Mouse (Mus musculus) megakaryocyte, embryonic 14.5 days (primary cell): ENCODE data around the gene Rpl15. TPM values are rescaled to one million over a fixed set of nuclear protein-coding genes. Genes with fewer than 3 reads are reported as not detected.
"Not testable (repeated sequence)": the region's sequence is repeated elsewhere in the genome, so short reads cannot be mapped to it uniquely, and the experiment has no call there.

ENCODE experiments used
- H3K27me3 ChIP-seq: replicated peaks from 2 replicates; pipeline ENCODE3; 2012; ENCODE audit warnings: inconsistent platforms
- H3K36me3 ChIP-seq: replicated peaks from 2 replicates; pipeline ENCODE3; 2012; ENCODE audit warnings: low read length, inconsistent platforms, mixed read lengths
- H3K4me1 ChIP-seq: 2 replicates; pipeline ENCODE4 v1.6.1; 2012; ENCODE audit warnings: inconsistent platforms
- H3K4me3 ChIP-seq: replicated peaks from 2 replicates; pipeline ENCODE3; 2012; ENCODE audit warnings: moderate library complexity, mild to moderate bottlenecking, inconsistent platforms
- H3K9me3 ChIP-seq: 2 replicates; pipeline ENCODE4 v1.6.1; 2012; ENCODE audit warnings: inconsistent platforms
- FLI1 ChIP-seq: IDR thresholded peaks from 2 replicates; pipeline ENCODE4 v1.6.1; 2012; ENCODE audit warnings: low read length, inconsistent platforms, mixed read lengths
- GATA1 ChIP-seq: IDR thresholded peaks from 3 replicates; pipeline ENCODE4 v1.6.1; 2012; ENCODE audit warnings: mixed read lengths, low read length, inconsistent platforms, borderline replicate concordance
- polyA plus RNA-seq: library from polyadenylated mRNA; stranded (reverse); fragments of >175 nt; gene quantifications from 2 replicates; pipeline ENCODE4 v1.2.3, GENCODE M21; 2012; ENCODE audit warnings: low replicate concordance; ENCODE audit not compliant: insufficient read depth

Gene Rpl15
- polyA plus RNA-seq, 1 experiment = 176 TPM

GRCm38 (mm10) chr14:18242638-18243130, 28.5 kb downstream of the Rpl15 start:
- no peaks in the 10 kb centered on the region for H3K36me3 ChIP-seq
- H3K9me3 ChIP-seq = no peaks in the 10 kb centered on the region
- peaks cover 6% of the 10 kb centered on the region for H3K4me1 ChIP-seq
- H3K27me3 ChIP-seq = peaks cover 3% of the 10 kb centered on the region
- no peak for TF ChIP-seq FLI1
- TF ChIP-seq GATA1 = no peak
- H3K4me3 ChIP-seq = no peak overlapping the region

DNA sequence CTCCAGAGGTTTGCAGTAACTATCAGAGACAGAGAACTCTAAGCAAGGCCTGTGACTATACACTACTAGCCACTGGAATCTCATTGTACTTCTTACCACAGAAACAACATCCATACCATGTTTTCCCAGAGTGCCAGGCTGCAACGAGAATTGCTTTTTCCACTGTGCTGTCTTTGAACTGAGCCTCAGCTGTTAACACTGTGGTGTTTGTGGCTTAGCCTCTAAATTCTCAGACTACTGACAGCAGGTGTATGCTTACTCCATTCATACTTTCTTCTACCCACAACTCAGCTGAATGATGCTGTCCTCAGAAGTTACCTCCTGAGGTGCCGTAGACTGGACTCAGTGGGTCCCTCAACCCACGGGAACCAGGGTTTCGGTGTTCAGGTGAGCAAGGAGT, 29.4 kb downstream of the Rpl15 start:
- H3K36me3 ChIP-seq = no peaks in the 10 kb centered on the region
- H3K4me3 ChIP-seq = no peak overlapping the region
- H3K27me3 ChIP-seq = peaks cover 3% of the 10 kb centered on the region
- TF ChIP-seq FLI1 (no peak), GATA1 (no peak)
- no peaks in the 10 kb centered on the region for H3K9me3 ChIP-seq
- peaks cover 14% of the 10 kb centered on the region for H3K4me1 ChIP-seq

DNA sequence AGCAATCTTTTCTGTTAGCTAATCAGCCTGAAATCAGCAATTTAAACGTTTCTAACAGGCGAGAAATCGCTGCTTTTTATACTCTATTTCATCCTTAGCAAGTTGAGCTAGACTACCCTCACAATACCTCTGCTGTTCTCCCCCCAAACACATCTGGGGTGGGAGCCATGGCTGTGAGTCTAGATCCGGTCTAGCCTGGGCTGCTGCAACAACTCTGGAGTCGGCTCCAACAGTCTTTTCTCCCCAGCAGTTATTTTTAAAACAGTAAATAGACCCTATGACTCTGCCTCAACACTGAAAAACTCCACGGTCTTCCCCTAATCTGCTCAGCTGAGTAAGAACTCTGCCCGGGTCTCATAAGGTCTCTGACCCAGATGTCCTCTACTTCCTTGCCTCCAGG, 31.1 kb downstream of the Rpl15 start:
- Histone ChIP-seq H3K9me3 (no peaks in the 10 kb centered on the region), H3K4me3 (no peak overlapping the region), H3K27me3 (peaks cover 3% of the 10 kb centered on the region), H3K4me1 (peaks cover 19% of the 10 kb centered on the region), H3K36me3 (no peaks in the 10 kb centered on the region)
- TF ChIP-seq FLI1 (no peak), GATA1 (no peak)

GRCm38 (mm10) chr14:18238750-18239731, 32.1 kb downstream of the Rpl15 start, which contains the start of gene Nr1d2:
Gene Nr1d2 (minus strand): TSS chr14:18239127.
- no peak for TF ChIP-seq GATA1
- no peak; the same call in 1 of the 2 replicates for TF ChIP-seq FLI1
- peak within 1 kb of the TSS; percentile 96 for H3K4me3 ChIP-seq
- H3K27me3 ChIP-seq = peaks cover 2% of the 10 kb centered on the region
- peaks cover 30% of the 10 kb centered on the region for H3K4me1 ChIP-seq
- no peaks in the 10 kb centered on the region for H3K36me3 ChIP-seq
- H3K9me3 ChIP-seq = no peaks in the 10 kb centered on the region

DNA sequence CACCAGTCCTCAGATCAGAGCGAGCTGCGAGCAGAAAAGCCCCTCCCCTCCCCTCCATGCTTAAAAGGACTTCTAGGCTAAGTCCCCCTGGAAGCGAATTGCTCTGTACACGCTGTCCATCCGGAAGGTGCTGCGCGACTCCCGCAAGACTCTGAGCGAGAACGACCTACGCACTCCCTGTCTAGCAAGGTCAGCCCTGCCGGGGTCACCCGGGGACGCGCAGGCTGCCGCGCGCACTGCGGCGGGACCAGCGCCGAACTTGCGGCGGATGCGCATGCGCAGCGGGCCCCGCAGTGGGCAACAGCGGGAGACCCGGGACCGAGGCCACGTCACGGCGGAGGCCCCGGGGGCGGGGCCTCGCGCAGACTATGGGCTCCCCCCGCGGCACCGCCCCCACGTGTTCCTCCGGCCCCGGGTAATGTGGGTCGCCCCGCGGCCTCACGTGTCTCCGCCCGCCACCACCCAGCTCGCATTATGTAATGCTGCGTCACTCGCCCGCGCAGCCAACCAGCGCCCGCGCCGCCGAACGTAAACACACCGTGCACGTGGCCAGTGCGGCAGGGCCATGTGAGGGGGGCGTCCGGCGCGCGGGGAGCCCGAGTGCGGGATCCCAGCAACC, 33.0 kb downstream of the Rpl15 start:
- TF ChIP-seq FLI1 (no peak), GATA1 (no peak)
- no peaks in the 10 kb centered on the region for H3K9me3 ChIP-seq
- peak overlapping the region; percentile 96 for H3K4me3 ChIP-seq
- H3K4me1 ChIP-seq = peaks cover 38% of the 10 kb centered on the region
- H3K27me3 ChIP-seq = no peaks in the 10 kb centered on the region
- H3K36me3 ChIP-seq = no peaks in the 10 kb centered on the region

DNA sequence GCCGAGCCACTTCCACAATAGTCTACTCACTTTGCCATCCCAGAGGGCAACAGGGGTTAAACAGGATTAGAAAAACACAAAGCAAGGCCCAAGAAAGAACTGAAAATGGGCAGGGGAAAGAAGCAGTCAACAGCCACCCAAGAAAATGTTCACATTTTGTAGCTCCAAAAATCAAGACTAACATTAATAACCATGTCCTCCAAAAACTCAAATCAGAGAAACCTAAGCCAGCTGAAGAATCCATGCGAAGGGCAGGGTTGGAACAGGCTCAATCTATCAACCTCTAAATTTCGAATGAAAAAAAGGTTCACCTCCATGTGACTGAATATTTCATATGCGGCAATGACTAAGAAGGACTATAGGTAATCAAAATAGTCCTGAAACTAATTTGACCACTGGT, 33.8 kb downstream of the Rpl15 start:
- no peaks in the 10 kb centered on the region for H3K36me3 ChIP-seq
- H3K4me3 ChIP-seq = peak overlapping the region; percentile 96
- H3K4me1 ChIP-seq = peaks cover 41% of the 10 kb centered on the region
- TF ChIP-seq GATA1 = no peak
- TF ChIP-seq FLI1 = no peak
- H3K27me3 ChIP-seq = no peaks in the 10 kb centered on the region
- no peaks in the 10 kb centered on the region for H3K9me3 ChIP-seq

DNA sequence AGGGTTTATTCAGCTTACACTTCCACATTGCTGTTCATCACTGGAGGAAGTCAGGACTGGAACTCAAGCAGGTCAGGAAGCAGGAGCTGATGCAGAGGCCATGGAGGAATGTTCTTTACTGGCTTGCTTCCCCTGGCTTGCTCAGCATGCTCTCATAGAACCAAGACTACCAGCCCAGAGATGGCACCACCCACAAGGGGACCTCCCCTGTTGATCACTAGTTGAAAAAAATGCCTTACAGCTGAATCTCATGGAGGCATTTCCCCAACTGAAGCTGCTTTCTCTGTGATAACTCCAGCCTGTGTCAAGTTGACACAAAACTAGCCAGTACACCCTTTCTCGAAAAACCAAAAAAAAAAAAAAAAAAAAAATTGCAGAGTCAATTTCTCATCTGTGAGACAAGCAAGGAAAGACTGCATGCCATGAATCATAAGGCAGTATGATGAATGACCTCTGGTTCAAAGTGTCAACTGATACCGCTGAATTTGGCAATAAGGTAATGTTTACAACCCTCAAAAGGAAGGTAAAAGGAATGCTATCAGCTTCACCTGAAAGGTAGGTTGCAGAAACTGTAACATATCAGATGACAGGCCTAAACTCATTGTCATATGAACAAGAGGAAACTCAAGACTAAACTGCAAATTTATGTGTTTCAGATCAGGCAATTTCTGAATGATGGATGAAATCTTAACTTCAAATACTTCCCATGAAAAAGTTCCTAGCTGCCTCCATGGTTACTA, 34.5 kb downstream of the Rpl15 start:
- H3K9me3 ChIP-seq, H3K27me3 ChIP-seq, H3K4me3 ChIP-seq, H3K36me3 ChIP-seq: not testable (repeated sequence)
- peaks cover 41% of the 10 kb centered on the region for H3K4me1 ChIP-seq

DNA sequence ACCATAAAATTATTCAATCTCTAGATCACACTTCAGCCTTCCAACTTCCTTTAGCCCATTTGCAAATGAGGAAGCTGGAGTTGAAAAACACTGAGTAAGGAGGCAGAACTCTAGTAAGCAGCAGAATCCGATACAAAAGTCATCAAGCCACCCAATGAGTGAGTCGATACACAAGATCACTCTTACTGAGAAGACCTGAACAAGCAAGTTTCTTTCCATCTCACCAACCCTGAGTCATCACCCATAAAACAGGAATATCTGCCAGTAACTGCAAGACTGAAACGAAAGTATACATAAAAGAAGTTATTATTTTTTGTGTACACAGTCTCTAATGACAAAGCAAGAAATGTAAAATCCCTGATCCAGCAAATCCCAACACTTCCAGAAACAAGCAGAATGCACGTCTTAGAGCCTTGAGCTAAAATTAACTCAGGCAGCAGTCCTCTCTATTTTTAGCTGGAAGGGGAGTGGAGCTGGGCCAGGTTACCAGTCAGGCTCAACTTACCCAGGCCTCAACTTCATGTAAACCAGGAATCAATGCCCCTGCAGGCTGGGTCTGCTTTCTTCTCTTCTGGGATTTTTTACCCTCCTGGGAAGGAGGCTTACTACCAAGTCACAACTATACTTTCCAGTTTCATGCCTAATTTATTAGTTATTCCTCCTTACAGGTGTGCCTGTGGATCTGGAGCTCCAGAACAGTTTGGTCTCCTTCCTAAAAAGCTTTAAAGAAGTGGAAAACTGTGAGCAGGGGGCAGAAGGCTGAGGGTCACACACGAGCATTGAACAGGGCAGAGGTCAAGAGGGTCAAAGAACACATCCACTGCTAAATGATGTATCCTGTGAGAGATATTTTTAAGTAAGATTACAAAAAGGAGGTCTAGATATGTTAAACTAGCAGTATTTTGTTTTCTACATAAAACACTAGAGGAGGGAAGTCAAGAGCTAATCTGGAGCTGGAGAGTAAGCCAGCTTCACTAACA, 36.9 kb downstream of the Rpl15 start:
- H3K36me3 ChIP-seq = no peaks in the 10 kb centered on the region
- no peaks in the 10 kb centered on the region for H3K27me3 ChIP-seq
- H3K4me3 ChIP-seq = peak overlapping the region; percentile 86
- no peaks in the 10 kb centered on the region for H3K9me3 ChIP-seq
- TF ChIP-seq GATA1 (no peak), FLI1 (no peak)
- peaks cover 37% of the 10 kb centered on the region for H3K4me1 ChIP-seq

- no peak overlapping the region for H3K4me3 ChIP-seq
Observed at GRCm38 (mm10) chr14:18233076-18233475, 38.1 kb downstream of the Rpl15 start.

DNA sequence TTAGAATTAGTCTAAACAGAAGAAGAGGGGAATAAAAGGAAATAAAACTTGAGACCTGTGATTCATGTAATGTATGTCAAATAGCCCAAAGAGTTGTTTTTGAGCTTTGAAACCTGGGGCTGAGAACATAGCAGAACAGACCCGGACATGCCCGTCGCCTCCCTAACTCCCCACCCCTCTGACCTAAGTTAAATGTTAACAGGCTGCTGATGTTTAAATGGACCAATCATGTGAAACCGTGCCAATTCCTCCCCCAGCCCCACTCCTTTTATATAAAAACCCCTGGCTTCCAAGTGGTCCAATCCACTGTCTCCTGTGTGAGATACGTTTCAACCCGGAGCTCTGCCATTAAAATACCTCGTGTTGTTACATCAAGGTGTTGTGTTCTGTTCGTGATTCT, 39.3 kb downstream of the Rpl15 start:
- not testable (repeated sequence) for H3K27me3 ChIP-seq, H3K9me3 ChIP-seq, H3K36me3 ChIP-seq, H3K4me3 ChIP-seq
- peaks cover 28% of the 10 kb centered on the region for H3K4me1 ChIP-seq

More at GRCm38 (mm10) chr14:18233076-18233475, 38.1 kb downstream of the Rpl15 start:
- TF ChIP-seq FLI1 (no peak), GATA1 (no peak)
- H3K4me1 ChIP-seq = peaks cover 35% of the 10 kb centered on the region
- no peaks in the 10 kb centered on the region for H3K9me3 ChIP-seq
- H3K27me3 ChIP-seq = no peaks in the 10 kb centered on the region
- H3K36me3 ChIP-seq = no peaks in the 10 kb centered on the region

DNA sequence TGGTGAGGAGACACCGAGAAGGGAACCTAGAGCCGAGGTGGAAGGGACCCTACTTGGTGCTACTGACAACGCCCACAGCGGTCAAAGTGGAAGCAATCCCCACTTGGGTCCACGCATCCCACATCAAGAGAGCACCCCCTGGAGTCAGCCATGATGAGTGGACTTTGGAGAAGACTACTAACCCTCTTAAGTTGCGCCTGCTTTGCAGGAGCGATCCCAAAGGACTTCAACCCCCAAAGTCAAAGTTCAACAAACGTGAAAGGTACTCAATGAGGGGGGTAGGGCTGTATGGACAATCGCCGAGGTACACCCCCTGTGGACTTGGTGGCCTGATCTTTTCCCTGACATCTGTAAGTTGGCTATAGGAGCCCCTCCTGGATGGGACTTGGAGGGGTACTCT, 41.4 kb downstream of the Rpl15 start:
- H3K9me3 ChIP-seq, H3K27me3 ChIP-seq, H3K4me3 ChIP-seq, H3K36me3 ChIP-seq: not testable (repeated sequence)
- peaks cover 19% of the 10 kb centered on the region for H3K4me1 ChIP-seq

- H3K36me3 ChIP-seq, H3K4me3 ChIP-seq, H3K9me3 ChIP-seq, H3K27me3 ChIP-seq, H3K4me1 ChIP-seq: not testable (repeated sequence)
Observed at GRCm38 (mm10) chr14:18226181-18226580, 45.0 kb downstream of the Rpl15 start.

- H3K36me3 ChIP-seq, H3K4me3 ChIP-seq, H3K4me1 ChIP-seq, H3K9me3 ChIP-seq, H3K27me3 ChIP-seq: not testable (repeated sequence)
Observed at GRCm38 (mm10) chr14:18225431-18225830, 45.8 kb downstream of the Rpl15 start.
